Mouse (Mus musculus) lung, adult 2 months (tissue): ENCODE measurements around the gene Myb.

ENCODE experiments used
- CTCF ChIP-seq: fragments of 200-500 bp; IDR thresholded peaks from 2 replicates; pipeline ENCODE4 v1.5.1; 2011; ENCODE audit warnings: mild to moderate bottlenecking, low read length, control low read depth; ENCODE audit not compliant: insufficient read depth
- POLR2A ChIP-seq: fragments of 200-500 bp; IDR thresholded peaks from 2 replicates; pipeline ENCODE4 v1.6.1; 2011; ENCODE audit warnings: low read depth, mild to moderate bottlenecking, control low read depth, low read length, borderline replicate concordance; ENCODE audit errors: extremely low read depth

DNA sequence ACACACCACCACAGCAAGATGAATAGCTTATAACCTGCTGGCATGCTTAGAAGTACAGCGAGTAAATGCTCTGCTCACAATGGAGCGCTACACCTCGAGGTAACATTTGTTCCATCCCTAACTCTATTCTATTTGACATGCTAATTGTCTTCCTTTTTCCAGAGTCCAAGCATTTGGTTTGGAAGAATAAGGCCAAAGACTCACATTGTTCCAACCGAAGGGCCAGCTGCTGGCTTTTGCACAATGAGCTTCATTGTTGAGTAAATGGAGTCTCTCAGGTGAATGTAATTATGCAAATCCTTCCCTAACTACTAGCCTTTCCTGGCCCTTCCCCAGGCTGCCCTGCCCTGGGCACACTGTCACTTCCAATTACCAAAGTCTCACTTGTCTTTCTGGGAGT is 58.8 kb downstream of the Myb start:
- TF ChIP-seq CTCF (no peak), POLR2A (no peak)
